Mouse (Mus musculus): ENCODE measurements at regions not wholly inside any gene's neighbourhood (a gene's known extent, or its start where the extent isn't known, plus 50 kb on each side); places are given as distances from the start of the nearest gene placed in this dataset.

GRCm38 (mm10) chr6:117576021-117576420, 265.0 kb upstream of the Zfp637 start:
- no peaks in the 10 kb centered on the region for H3K27me3 ChIP-seq (ENCODE audit: control insufficient read depth, insufficient read depth, low read length)
- no peaks in the 10 kb centered on the region for H3K9me3 ChIP-seq (replicated peaks; ENCODE audit: control insufficient read depth, low read length)
- DNase-seq (ENCODE audit: low spot score) (no peak), ATAC-seq (replicated peaks; ENCODE audit: insufficient number of reproducible peaks, low FRiP score, low TSS enrichment, low read depth) (no peak)
- 94% methylated on average over 9 of the region's 9 CpGs for WGBS
- H3K9ac ChIP-seq (replicated peaks; ENCODE audit: low read length): no peak overlapping the region
- no peaks in the 10 kb centered on the region for H3K36me3 ChIP-seq (replicated peaks; ENCODE audit: control insufficient read depth, insufficient read depth, low read depth, low read length)
- H3K4me2 ChIP-seq (ENCODE audit: low read depth, low read length): no peak overlapping the region
- no peaks in the 10 kb centered on the region for H3K4me1 ChIP-seq (ENCODE audit: control insufficient read depth, insufficient read depth, low read length)
- no peak overlapping the region for H3K4me3 ChIP-seq (ENCODE audit: low read depth, low read length)
- H3K27ac ChIP-seq (replicated peaks; ENCODE audit: low read depth, low read length): no peak overlapping the region

- no peak for DNase-seq (ENCODE audit: low spot score)
- H3K4me3 ChIP-seq (ENCODE audit: low read depth, low read length): no peak overlapping the region
- H3K9me3 ChIP-seq (replicated peaks; ENCODE audit: control insufficient read depth, low read length): no peaks in the 10 kb centered on the region
- WGBS: 74% methylated on average over 10 of the region's 10 CpGs
- no peak for ATAC-seq (replicated peaks; ENCODE audit: insufficient number of reproducible peaks, low FRiP score, low TSS enrichment, low read depth)
- no peak overlapping the region for H3K27ac ChIP-seq (replicated peaks; ENCODE audit: low read depth, low read length)
- H3K9ac ChIP-seq (replicated peaks; ENCODE audit: low read length): no peak overlapping the region
- H3K36me3 ChIP-seq (replicated peaks; ENCODE audit: control insufficient read depth, insufficient read depth, low read depth, low read length): no peaks in the 10 kb centered on the region
- H3K4me1 ChIP-seq (ENCODE audit: control insufficient read depth, insufficient read depth, low read length): no peaks in the 10 kb centered on the region
- no peak overlapping the region for H3K4me2 ChIP-seq (ENCODE audit: low read depth, low read length)
- H3K27me3 ChIP-seq (ENCODE audit: control insufficient read depth, insufficient read depth, low read length): no peaks in the 10 kb centered on the region
Measured at GRCm38 (mm10) chr6:117577539-117578521, 263.1 kb upstream of the Zfp637 start.

- Histone ChIP-seq H3K4me1 (ENCODE audit: control insufficient read depth, insufficient read depth, low read length) (no peaks in the 10 kb centered on the region), H3K36me3 (replicated peaks; ENCODE audit: control insufficient read depth, insufficient read depth, low read depth, low read length) (no peaks in the 10 kb centered on the region), H3K27me3 (ENCODE audit: control insufficient read depth, insufficient read depth, low read length) (no peaks in the 10 kb centered on the region), H3K27ac (replicated peaks; ENCODE audit: low read depth, low read length) (no peak overlapping the region), H3K9ac (replicated peaks; ENCODE audit: low read length) (no peak overlapping the region), H3K9me3 (replicated peaks; ENCODE audit: control insufficient read depth, low read length) (no peaks in the 10 kb centered on the region), H3K4me3 (ENCODE audit: low read depth, low read length) (no peak overlapping the region), H3K4me2 (ENCODE audit: low read depth, low read length) (no peak overlapping the region)
- WGBS: 74% methylated on average over 2 of the region's 2 CpGs
- no peak for DNase-seq (ENCODE audit: low spot score)
- no peak for ATAC-seq (replicated peaks; ENCODE audit: insufficient number of reproducible peaks, low FRiP score, low TSS enrichment, low read depth)
Measured at GRCm38 (mm10) chr6:117580951-117581350, 260.0 kb upstream of the Zfp637 start.

GRCm38 (mm10) chr6:117583121-117583520, 257.9 kb upstream of the Zfp637 start:
- Histone ChIP-seq H3K4me1 (ENCODE audit: control insufficient read depth, insufficient read depth, low read length) (no peaks in the 10 kb centered on the region), H3K4me2 (ENCODE audit: low read depth, low read length) (no peak overlapping the region), H3K9ac (replicated peaks; ENCODE audit: low read length) (no peak overlapping the region), H3K27ac (replicated peaks; ENCODE audit: low read depth, low read length) (no peak overlapping the region), H3K27me3 (ENCODE audit: control insufficient read depth, insufficient read depth, low read length) (no peaks in the 10 kb centered on the region), H3K9me3 (replicated peaks; ENCODE audit: control insufficient read depth, low read length) (no peaks in the 10 kb centered on the region), H3K36me3 (replicated peaks; ENCODE audit: control insufficient read depth, insufficient read depth, low read depth, low read length) (no peaks in the 10 kb centered on the region), H3K4me3 (ENCODE audit: low read depth, low read length) (no peak overlapping the region)
- WGBS: 90% methylated on average over 11 of the region's 11 CpGs
- no peak for ATAC-seq (replicated peaks; ENCODE audit: insufficient number of reproducible peaks, low FRiP score, low TSS enrichment, low read depth)
- DNase-seq (ENCODE audit: low spot score): no peak

- Histone ChIP-seq H3K9me3 (replicated peaks; ENCODE audit: control insufficient read depth, low read length) (no peaks in the 10 kb centered on the region), H3K36me3 (replicated peaks; ENCODE audit: control insufficient read depth, insufficient read depth, low read depth, low read length) (no peaks in the 10 kb centered on the region), H3K27ac (replicated peaks; ENCODE audit: low read depth, low read length) (no peak overlapping the region), H3K27me3 (ENCODE audit: control insufficient read depth, insufficient read depth, low read length) (no peaks in the 10 kb centered on the region), H3K9ac (replicated peaks; ENCODE audit: low read length) (no peak overlapping the region), H3K4me2 (ENCODE audit: low read depth, low read length) (no peak overlapping the region), H3K4me1 (ENCODE audit: control insufficient read depth, insufficient read depth, low read length) (no peaks in the 10 kb centered on the region), H3K4me3 (ENCODE audit: low read depth, low read length) (no peak overlapping the region)
- 95% methylated on average over 5 of the region's 5 CpGs for WGBS
- no peak for DNase-seq (ENCODE audit: low spot score)
- no peak for ATAC-seq (replicated peaks; ENCODE audit: insufficient number of reproducible peaks, low FRiP score, low TSS enrichment, low read depth)
Measured at GRCm38 (mm10) chr6:117584563-117584962, 256.4 kb upstream of the Zfp637 start.

- no peak overlapping the region for H3K9ac ChIP-seq (replicated peaks; ENCODE audit: low read length)
- no peaks in the 10 kb centered on the region for H3K9me3 ChIP-seq (replicated peaks; ENCODE audit: control insufficient read depth, low read length)
- no peak overlapping the region for H3K4me3 ChIP-seq (ENCODE audit: low read depth, low read length)
- ATAC-seq (replicated peaks; ENCODE audit: insufficient number of reproducible peaks, low FRiP score, low TSS enrichment, low read depth) (no peak), DNase-seq (ENCODE audit: low spot score) (no peak)
- no peaks in the 10 kb centered on the region for H3K4me1 ChIP-seq (ENCODE audit: control insufficient read depth, insufficient read depth, low read length)
- H3K36me3 ChIP-seq (replicated peaks; ENCODE audit: control insufficient read depth, insufficient read depth, low read depth, low read length): no peaks in the 10 kb centered on the region
- H3K4me2 ChIP-seq (ENCODE audit: low read depth, low read length): no peak overlapping the region
- H3K27ac ChIP-seq (replicated peaks; ENCODE audit: low read depth, low read length): no peak overlapping the region
- no peaks in the 10 kb centered on the region for H3K27me3 ChIP-seq (ENCODE audit: control insufficient read depth, insufficient read depth, low read length)
- WGBS: 75% methylated on average over 8 of the region's 8 CpGs
Measured at GRCm38 (mm10) chr6:117596166-117596840, 244.7 kb upstream of the Zfp637 start.

- Histone ChIP-seq H3K4me2 (ENCODE audit: low read depth, low read length) (no peak overlapping the region), H3K27me3 (ENCODE audit: control insufficient read depth, insufficient read depth, low read length) (no peaks in the 10 kb centered on the region), H3K36me3 (replicated peaks; ENCODE audit: control insufficient read depth, insufficient read depth, low read depth, low read length) (no peaks in the 10 kb centered on the region), H3K4me3 (ENCODE audit: low read depth, low read length) (no peak overlapping the region), H3K27ac (replicated peaks; ENCODE audit: low read depth, low read length) (no peak overlapping the region), H3K9me3 (replicated peaks; ENCODE audit: control insufficient read depth, low read length) (peaks cover 4% of the 10 kb centered on the region; the same call in 1 of the 2 replicates), H3K4me1 (ENCODE audit: control insufficient read depth, insufficient read depth, low read length) (peaks cover 2% of the 10 kb centered on the region; the same call in 1 of the 2 replicates), H3K9ac (replicated peaks; ENCODE audit: low read length) (no peak overlapping the region)
- WGBS: 86% methylated on average over 2 of the region's 2 CpGs
- DNase-seq (ENCODE audit: low spot score): no peak
- ATAC-seq (replicated peaks; ENCODE audit: insufficient number of reproducible peaks, low FRiP score, low TSS enrichment, low read depth): no peak
Measured at GRCm38 (mm10) chr6:117604834-117605233, 236.1 kb upstream of the Zfp637 start.

GRCm38 (mm10) chr6:117605685-117606084, 235.3 kb upstream of the Zfp637 start:
- 79% methylated on average over 4 of the region's 4 CpGs for WGBS
- ATAC-seq (replicated peaks; ENCODE audit: insufficient number of reproducible peaks, low FRiP score, low TSS enrichment, low read depth): no peak
- no peaks in the 10 kb centered on the region for H3K27me3 ChIP-seq (ENCODE audit: control insufficient read depth, insufficient read depth, low read length)
- peaks cover 2% of the 10 kb centered on the region; the same call in 1 of the 2 replicates for H3K4me1 ChIP-seq (ENCODE audit: control insufficient read depth, insufficient read depth, low read length)
- DNase-seq (ENCODE audit: low spot score): no peak
- H3K9me3 ChIP-seq (replicated peaks; ENCODE audit: control insufficient read depth, low read length): peaks cover 4% of the 10 kb centered on the region; the same call in 1 of the 2 replicates
- H3K4me3 ChIP-seq (ENCODE audit: low read depth, low read length): no peak overlapping the region
- no peak overlapping the region for H3K27ac ChIP-seq (replicated peaks; ENCODE audit: low read depth, low read length)
- H3K36me3 ChIP-seq (replicated peaks; ENCODE audit: control insufficient read depth, insufficient read depth, low read depth, low read length): no peaks in the 10 kb centered on the region
- no peak overlapping the region for H3K9ac ChIP-seq (replicated peaks; ENCODE audit: low read length)
- no peak overlapping the region for H3K4me2 ChIP-seq (ENCODE audit: low read depth, low read length)
